Mouse (Mus musculus): ENCODE data around the gene Aim2. TPM values are rescaled to one million over a fixed set of nuclear protein-coding genes. Genes with fewer than 3 reads are reported as not detected.

Gene Aim2
- polyA plus RNA-seq, 1 experiment from 2014 or later, result 0.53 TPM

DNA sequence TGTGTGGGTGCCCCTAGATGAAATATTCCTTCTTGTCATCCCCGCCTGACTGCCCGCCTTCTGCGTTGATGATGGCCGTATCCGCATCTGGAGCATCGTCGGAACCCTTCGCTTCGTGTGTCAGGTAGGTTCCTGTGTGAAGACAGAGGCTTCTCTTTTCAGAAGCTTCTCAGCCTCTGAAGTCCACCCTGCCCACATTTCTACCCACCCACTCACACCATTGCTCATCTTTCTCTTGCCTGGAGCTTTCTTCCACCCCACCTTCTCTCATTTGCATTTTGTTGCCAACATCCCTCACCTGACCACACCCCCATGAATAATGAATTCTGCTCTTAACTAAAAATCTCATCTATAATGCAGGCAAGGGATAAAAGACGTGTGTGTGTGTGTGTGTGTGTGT, 13.7 kb upstream of the Aim2 start:
- H3K9ac ChIP-seq (ENCODE audit: low read depth, low read length), result no peak overlapping the region
- no peaks in the 10 kb centered on the region for H3K36me3 ChIP-seq (ENCODE audit: control insufficient read depth, insufficient read depth, low read length)
- ATAC-seq (ENCODE audit: low read depth), result no peak
- H3K27ac ChIP-seq (replicated peaks; ENCODE audit: low read depth, low read length), result no peak overlapping the region
- H3K9me3 ChIP-seq (ENCODE audit: control insufficient read depth, low read length), result no peaks in the 10 kb centered on the region
- no peak overlapping the region for H3K4me3 ChIP-seq (ENCODE audit: low read depth, low read length)
- H3K27me3 ChIP-seq (replicated peaks; ENCODE audit: control insufficient read depth, insufficient read depth, low read length), result no peaks in the 10 kb centered on the region
- WGBS, result 94% methylated on average over 9 of the region's 10 CpGs
- H3K4me2 ChIP-seq (ENCODE audit: low read depth, low read length), result no peak overlapping the region
- DNase-seq (ENCODE audit: low spot score), result no peak
- peaks cover 5% of the 10 kb centered on the region; the same call in 1 of the 2 replicates for H3K4me1 ChIP-seq (ENCODE audit: control insufficient read depth, insufficient read depth, low read length)

DNA sequence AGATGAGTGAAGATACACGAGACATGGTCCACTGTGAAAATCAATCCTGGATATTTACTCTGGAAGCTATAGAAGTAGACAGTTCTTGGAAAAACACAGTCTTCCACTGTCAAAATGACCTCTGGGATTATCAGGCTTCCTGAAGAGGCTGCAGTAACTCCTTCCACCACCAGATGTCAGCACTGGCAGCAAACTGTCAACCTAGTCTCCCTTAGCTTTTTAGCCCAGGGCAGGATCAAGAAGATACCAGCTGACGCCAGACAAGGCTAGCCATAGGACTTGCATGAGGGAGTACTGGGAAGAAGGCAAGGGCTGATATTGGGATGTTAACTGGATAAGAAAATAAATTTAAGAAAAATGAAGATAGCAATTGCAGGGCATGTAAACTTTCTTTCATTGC, 11.1 kb upstream of the Aim2 start:
- 6% methylated on average over 2 of the region's 2 CpGs for whole genome bisulfite sequencing
- Histone ChIP-seq H3K4me2 (ENCODE audit: low read depth, low read length) (no peak overlapping the region), H3K9ac (ENCODE audit: low read depth, low read length) (no peak overlapping the region), H3K4me3 (ENCODE audit: low read depth, low read length) (no peak overlapping the region), H3K36me3 (ENCODE audit: control insufficient read depth, insufficient read depth, low read length) (no peaks in the 10 kb centered on the region), H3K9me3 (ENCODE audit: control insufficient read depth, low read length) (no peaks in the 10 kb centered on the region), H3K27ac (replicated peaks; ENCODE audit: low read depth, low read length) (no peak overlapping the region), H3K4me1 (ENCODE audit: control insufficient read depth, insufficient read depth, low read length) (peaks cover 5% of the 10 kb centered on the region; the same call in 1 of the 2 replicates), H3K27me3 (replicated peaks; ENCODE audit: control insufficient read depth, insufficient read depth, low read length) (no peaks in the 10 kb centered on the region)
- ATAC-seq (ENCODE audit: low read depth), result peak; percentile 67; the same call in 1 of the 2 replicates
- peak; percentile 57 for DNase-seq (ENCODE audit: low spot score)

- H3K9me3 ChIP-seq (ENCODE audit: control insufficient read depth, low read length), result no peaks in the 10 kb centered on the region
- H3K4me3 ChIP-seq (ENCODE audit: low read depth, low read length), result no peak overlapping the region
- ATAC-seq (ENCODE audit: low read depth), result no peak
- DNase-seq (ENCODE audit: low spot score), result no peak
- no peak overlapping the region for H3K9ac ChIP-seq (ENCODE audit: low read depth, low read length)
- H3K4me1 ChIP-seq (ENCODE audit: control insufficient read depth, insufficient read depth, low read length), result no peaks in the 10 kb centered on the region
- no peaks in the 10 kb centered on the region for H3K36me3 ChIP-seq (ENCODE audit: control insufficient read depth, insufficient read depth, low read length)
- H3K27ac ChIP-seq (replicated peaks; ENCODE audit: low read depth, low read length), result no peak overlapping the region
- no peaks in the 10 kb centered on the region for H3K27me3 ChIP-seq (replicated peaks; ENCODE audit: control insufficient read depth, insufficient read depth, low read length)
- no peak overlapping the region for H3K4me2 ChIP-seq (ENCODE audit: low read depth, low read length)
- WGBS, result 73% methylated on average over 1 of the region's 1 CpGs
Measured at GRCm38 (mm10) chr1:173342425-173342824, 8.3 kb upstream of the Aim2 start.

GRCm38 (mm10) chr1:173343934-173344333, 6.7 kb upstream of the Aim2 start:
- H3K4me2 ChIP-seq (ENCODE audit: low read depth, low read length), result no peak overlapping the region
- no peak overlapping the region for H3K27ac ChIP-seq (replicated peaks; ENCODE audit: low read depth, low read length)
- no peak overlapping the region for H3K9ac ChIP-seq (ENCODE audit: low read depth, low read length)
- H3K27me3 ChIP-seq (replicated peaks; ENCODE audit: control insufficient read depth, insufficient read depth, low read length), result no peaks in the 10 kb centered on the region
- H3K4me1 ChIP-seq (ENCODE audit: control insufficient read depth, insufficient read depth, low read length), result no peaks in the 10 kb centered on the region
- DNase-seq (ENCODE audit: low spot score) (no peak), ATAC-seq (ENCODE audit: low read depth) (no peak)
- 78% methylated on average over 3 of the region's 3 CpGs for WGBS
- H3K4me3 ChIP-seq (ENCODE audit: low read depth, low read length), result no peak overlapping the region
- no peaks in the 10 kb centered on the region for H3K9me3 ChIP-seq (ENCODE audit: control insufficient read depth, low read length)
- no peaks in the 10 kb centered on the region for H3K36me3 ChIP-seq (ENCODE audit: control insufficient read depth, insufficient read depth, low read length)

DNA sequence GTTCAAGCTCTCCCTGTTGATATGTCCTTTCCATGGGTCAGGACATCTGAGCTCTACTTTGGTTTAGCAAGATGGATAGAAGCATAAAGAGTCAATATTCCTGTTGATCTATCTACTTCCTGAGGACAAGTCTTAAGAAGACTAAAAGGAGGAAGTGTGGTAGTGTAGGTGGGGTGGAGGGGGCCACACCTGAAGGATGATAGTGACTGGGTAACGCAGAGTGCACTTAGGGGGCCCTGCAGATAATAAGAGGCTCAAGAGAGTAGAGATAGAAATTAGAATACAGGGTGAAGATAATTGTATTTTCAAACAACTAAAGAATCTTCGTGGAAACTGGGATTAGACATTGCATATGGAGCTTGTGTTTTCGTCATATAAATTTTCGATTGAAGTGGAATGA, 5.6 kb upstream of the Aim2 start:
- H3K4me1 ChIP-seq (ENCODE audit: control insufficient read depth, insufficient read depth, low read length), result peaks cover 3% of the 10 kb centered on the region; the same call in 1 of the 2 replicates

DNA sequence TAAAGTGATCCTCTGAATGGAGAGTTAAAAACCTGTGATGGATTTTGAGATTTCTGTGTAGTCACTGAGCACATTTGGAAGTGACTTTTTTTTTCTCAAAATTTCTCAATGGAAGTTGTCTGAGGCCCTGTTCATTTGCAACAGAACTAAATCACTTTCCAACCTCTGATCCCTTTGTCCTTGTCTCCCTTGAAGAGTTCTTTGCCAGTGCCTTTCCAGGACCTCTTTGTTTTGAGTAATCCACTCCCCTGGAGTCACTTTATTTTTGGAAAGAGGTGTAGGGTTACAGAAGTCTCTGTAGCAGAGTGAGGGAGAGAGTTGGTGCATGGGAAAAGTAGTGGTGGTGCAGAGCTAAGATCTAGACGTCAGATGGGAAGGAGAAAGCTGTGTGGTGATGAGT, 2.2 kb upstream of the Aim2 start:
- H3K27ac ChIP-seq (replicated peaks; ENCODE audit: low read depth, low read length), result no peak overlapping the region
- no peak overlapping the region for H3K4me3 ChIP-seq (ENCODE audit: low read depth, low read length)
- H3K4me2 ChIP-seq (ENCODE audit: low read depth, low read length), result no peak overlapping the region
- H3K9me3 ChIP-seq (ENCODE audit: control insufficient read depth, low read length), result no peaks in the 10 kb centered on the region
- 8% methylated on average over 1 of the region's 1 CpGs for WGBS
- no peaks in the 10 kb centered on the region for H3K27me3 ChIP-seq (replicated peaks; ENCODE audit: control insufficient read depth, insufficient read depth, low read length)
- ATAC-seq (ENCODE audit: low read depth) (no peak), DNase-seq (ENCODE audit: low spot score) (no peak)
- H3K9ac ChIP-seq (ENCODE audit: low read depth, low read length), result no peak overlapping the region
- H3K36me3 ChIP-seq (ENCODE audit: control insufficient read depth, insufficient read depth, low read length), result no peaks in the 10 kb centered on the region
- peaks cover 7% of the 10 kb centered on the region; the same call in 1 of the 2 replicates for H3K4me1 ChIP-seq (ENCODE audit: control insufficient read depth, insufficient read depth, low read length)

More for the DNA sequence above, 5.6 kb upstream of the Aim2 start:
- Histone ChIP-seq H3K27me3 (replicated peaks; ENCODE audit: control insufficient read depth, insufficient read depth, low read length) (no peaks in the 10 kb centered on the region), H3K9me3 (ENCODE audit: control insufficient read depth, low read length) (no peaks in the 10 kb centered on the region), H3K4me3 (ENCODE audit: low read depth, low read length) (no peak overlapping the region), H3K27ac (replicated peaks; ENCODE audit: low read depth, low read length) (no peak overlapping the region), H3K4me2 (ENCODE audit: low read depth, low read length) (no peak overlapping the region), H3K36me3 (ENCODE audit: control insufficient read depth, insufficient read depth, low read length) (no peaks in the 10 kb centered on the region), H3K9ac (ENCODE audit: low read depth, low read length) (no peak overlapping the region)
- DNase-seq (ENCODE audit: low spot score) (no peak), ATAC-seq (ENCODE audit: low read depth) (no peak)
- WGBS, result 77% methylated on average over 4 of the region's 4 CpGs

- Histone ChIP-seq H3K27me3 (replicated peaks; ENCODE audit: control insufficient read depth, insufficient read depth, low read length) (no peaks in the 10 kb centered on the region), H3K36me3 (ENCODE audit: control insufficient read depth, insufficient read depth, low read length) (no peaks in the 10 kb centered on the region), H3K9me3 (ENCODE audit: control insufficient read depth, low read length) (no peaks in the 10 kb centered on the region), H3K4me2 (ENCODE audit: low read depth, low read length) (no peak overlapping the region), H3K27ac (replicated peaks; ENCODE audit: low read depth, low read length) (no peak overlapping the region), H3K4me1 (ENCODE audit: control insufficient read depth, insufficient read depth, low read length) (peaks cover 7% of the 10 kb centered on the region; the same call in 1 of the 2 replicates), H3K9ac (ENCODE audit: low read depth, low read length) (no peak overlapping the region), H3K4me3 (ENCODE audit: low read depth, low read length) (no peak overlapping the region)
- 64% methylated on average over 5 of the region's 5 CpGs for WGBS
- ATAC-seq (ENCODE audit: low read depth), result no peak
- no peak for DNase-seq (ENCODE audit: low spot score)
Measured at GRCm38 (mm10) chr1:173349192-173349591, 1.5 kb upstream of the Aim2 start.

DNA sequence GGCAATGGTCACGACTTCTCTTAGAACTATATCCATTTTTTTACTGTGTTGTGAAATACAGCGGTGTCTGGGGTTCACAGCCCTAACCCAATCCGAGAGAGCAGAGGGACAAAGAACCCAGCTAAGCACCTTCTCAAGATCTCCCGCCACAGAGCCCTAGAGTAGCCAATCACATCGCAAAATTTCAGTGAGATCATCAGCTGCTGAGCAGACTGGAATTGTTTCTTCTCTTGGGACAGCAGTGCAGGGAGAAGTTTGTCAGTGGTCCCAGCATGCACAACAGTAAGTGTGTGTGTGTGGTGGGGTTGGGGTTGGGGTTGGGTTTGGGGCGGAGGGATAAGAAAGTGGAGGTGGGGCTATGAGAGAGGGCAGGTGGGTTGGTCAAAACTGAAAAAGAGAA, 733 bp upstream of the Aim2 start:
- Histone ChIP-seq H3K27me3 (replicated peaks; ENCODE audit: control insufficient read depth, insufficient read depth, low read length) (no peaks in the 10 kb centered on the region), H3K9me3 (ENCODE audit: control insufficient read depth, low read length) (no peaks in the 10 kb centered on the region), H3K4me3 (ENCODE audit: low read depth, low read length) (peak overlapping the region; percentile 22), H3K4me1 (ENCODE audit: control insufficient read depth, insufficient read depth, low read length) (peaks cover 7% of the 10 kb centered on the region; the same call in 1 of the 2 replicates), H3K9ac (ENCODE audit: low read depth, low read length) (peak overlapping the region; percentile 34; the same call in 1 of the 2 replicates), H3K4me2 (ENCODE audit: low read depth, low read length) (peak overlapping the region; percentile 49), H3K27ac (replicated peaks; ENCODE audit: low read depth, low read length) (no peak overlapping the region), H3K36me3 (ENCODE audit: control insufficient read depth, insufficient read depth, low read length) (no peaks in the 10 kb centered on the region)
- DNase-seq (ENCODE audit: low spot score), result peak; percentile 73
- WGBS, result 5% methylated on average over 6 of the region's 6 CpGs
- peak; percentile 90 for ATAC-seq (ENCODE audit: low read depth)

GRCm38 (mm10) chr1:173355107-173355846, 4.6 kb downstream of the Aim2 start:
- ATAC-seq (ENCODE audit: low read depth), result no peak
- Histone ChIP-seq H3K36me3 (ENCODE audit: control insufficient read depth, insufficient read depth, low read length) (no peaks in the 10 kb centered on the region), H3K4me3 (ENCODE audit: low read depth, low read length) (no peak overlapping the region), H3K4me1 (ENCODE audit: control insufficient read depth, insufficient read depth, low read length) (0 out of 2 replicates have a peak, but pooled peaks cover 4% of the 10 kb centered on the region), H3K27ac (replicated peaks; ENCODE audit: low read depth, low read length) (0 out of 2 replicates have a peak overlapping the region, but pooled peaks have one; percentile 8), H3K27me3 (replicated peaks; ENCODE audit: control insufficient read depth, insufficient read depth, low read length) (no peaks in the 10 kb centered on the region), H3K9ac (ENCODE audit: low read depth, low read length) (no peak overlapping the region), H3K9me3 (ENCODE audit: control insufficient read depth, low read length) (no peaks in the 10 kb centered on the region), H3K4me2 (ENCODE audit: low read depth, low read length) (no peak overlapping the region)
- no peak for DNase-seq (ENCODE audit: low spot score)
- 72% methylated on average over 7 of the region's 7 CpGs for WGBS
